Mouse (Mus musculus): ENCODE results near the gene Surf6. TPM values are rescaled to one million over a fixed set of nuclear protein-coding genes. Genes with fewer than 3 reads are reported as not detected.
"Not testable (repeated sequence)": the region's sequence is repeated elsewhere in the genome, so short reads cannot be mapped to it uniquely, and the experiment has no call there.

The Surf6 gene
- total RNA-seq, 2 experiments from 2014 or later, result 15.7 to 17.6 TPM

DNA sequence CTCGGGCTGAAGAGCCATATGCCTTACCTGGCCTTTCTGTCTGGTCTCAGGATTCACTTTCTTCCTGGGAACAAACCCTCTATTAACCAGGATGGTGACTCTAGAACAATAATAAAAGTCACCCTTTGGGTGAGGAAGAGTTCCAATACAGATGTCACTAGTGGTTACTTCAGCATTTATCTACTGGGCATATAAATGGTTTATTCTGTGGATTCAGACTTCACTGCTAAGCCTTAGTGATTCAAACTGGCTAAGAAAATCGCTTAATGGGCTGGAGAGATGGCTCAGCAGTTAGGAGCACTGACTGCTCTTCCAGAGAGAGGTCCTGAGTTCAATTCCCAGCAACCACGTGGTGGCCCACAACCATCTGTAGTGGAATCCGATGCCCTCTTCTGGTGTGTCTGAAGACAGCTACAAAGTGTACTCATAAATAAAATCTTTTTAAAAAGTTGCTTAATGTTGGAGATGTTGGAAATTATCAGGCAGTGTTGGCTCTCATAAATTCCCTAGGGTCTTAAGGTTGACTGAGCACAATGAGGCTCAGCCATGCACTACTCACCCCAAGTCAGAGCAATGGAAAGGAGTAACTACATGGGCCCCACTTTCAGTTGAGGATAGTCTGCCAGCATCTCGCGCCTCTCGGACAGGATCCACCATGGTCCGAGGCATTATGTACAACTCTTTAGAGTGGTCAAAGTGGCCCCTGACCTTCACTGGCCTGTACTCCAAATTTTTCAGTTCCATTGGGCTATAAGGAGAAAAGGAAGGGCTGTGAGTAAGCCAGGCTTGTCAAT is 11.7 kb upstream of the Surf6 start:
- DNase-seq (ENCODE audit: low spot score in 2 of 2), result no peak

DNA sequence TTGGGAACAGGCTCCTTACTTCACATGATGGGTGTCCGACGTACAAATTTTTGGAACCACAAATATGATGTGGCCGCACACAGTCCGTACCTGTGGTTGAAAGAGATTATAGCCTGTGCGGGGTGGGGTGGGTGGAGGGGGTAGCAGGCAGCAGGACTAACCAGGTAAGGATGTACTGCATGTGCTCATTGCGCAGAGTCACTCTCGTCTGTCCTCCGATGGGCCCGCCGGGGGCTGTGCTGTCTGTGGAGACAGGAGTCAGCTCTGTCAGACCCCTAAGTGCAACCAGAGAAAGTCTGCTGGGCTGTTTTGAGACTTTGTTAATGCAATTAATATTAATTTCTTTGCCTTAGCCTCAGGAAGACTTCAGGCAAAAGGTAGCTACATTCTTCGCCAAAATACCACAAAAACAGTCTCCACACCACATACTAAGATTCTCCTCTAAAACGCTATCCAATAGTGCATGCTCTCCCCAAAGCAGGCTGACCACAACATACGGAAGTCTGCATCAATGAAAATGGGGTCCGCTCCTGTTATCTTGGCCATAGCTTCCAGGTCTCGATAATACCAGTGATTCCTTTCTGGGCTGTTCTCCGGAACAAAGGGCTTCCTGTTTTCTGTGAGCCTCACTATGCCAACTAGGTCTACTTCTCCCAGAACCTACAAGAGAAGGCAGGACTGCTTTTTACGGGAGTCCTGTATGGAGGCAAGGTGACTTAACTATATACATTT is 10.9 kb upstream of the Surf6 start:
- DNase-seq (ENCODE audit: low spot score in 2 of 2), result no peak

GRCm38 (mm10) chr2:26912253-26912770 is 9.6 kb upstream of the Surf6 start:
- DNase-seq (ENCODE audit: low spot score in 2 of 2), result no peak

DNA sequence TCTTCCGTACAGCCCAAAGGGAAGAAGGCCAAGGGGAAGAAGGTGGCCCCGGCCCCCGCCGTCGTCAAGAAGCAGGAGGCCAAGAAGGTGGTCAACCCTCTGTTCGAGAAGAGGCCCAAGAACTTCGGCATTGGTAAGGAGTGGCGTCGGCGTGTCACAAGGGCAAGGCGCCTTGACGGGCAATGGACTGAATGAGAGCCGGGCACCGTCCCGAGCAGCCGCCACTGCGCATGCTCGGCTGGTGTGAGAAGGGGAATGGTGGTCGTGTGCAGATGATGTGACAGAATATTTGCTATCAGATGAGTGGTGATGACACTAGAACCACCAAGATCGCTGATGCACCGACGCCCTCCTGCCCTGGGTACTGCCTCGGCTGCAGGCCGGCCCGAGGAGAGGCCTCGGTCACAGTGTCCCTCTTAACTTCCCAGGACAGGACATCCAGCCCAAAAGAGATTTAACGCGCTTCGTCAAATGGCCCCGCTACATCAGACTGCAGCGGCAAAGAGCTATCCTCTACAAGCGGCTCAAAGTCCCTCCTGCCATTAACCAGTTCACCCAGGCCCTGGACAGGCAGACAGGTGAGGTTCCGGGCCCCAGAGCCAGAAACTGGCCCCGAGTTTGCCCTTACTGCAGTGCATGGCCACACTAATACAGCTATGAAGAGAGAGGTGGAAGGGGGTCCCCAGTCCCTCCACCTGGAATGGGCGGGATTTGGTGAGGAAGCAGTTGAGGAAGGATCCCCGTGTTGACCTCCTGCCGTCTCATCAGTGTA is 8.5 kb upstream of the Surf6 start:
- DNase-seq (ENCODE audit: low spot score in 2 of 2), result peak in 1 of 2 experiments; percentile 73

DNA sequence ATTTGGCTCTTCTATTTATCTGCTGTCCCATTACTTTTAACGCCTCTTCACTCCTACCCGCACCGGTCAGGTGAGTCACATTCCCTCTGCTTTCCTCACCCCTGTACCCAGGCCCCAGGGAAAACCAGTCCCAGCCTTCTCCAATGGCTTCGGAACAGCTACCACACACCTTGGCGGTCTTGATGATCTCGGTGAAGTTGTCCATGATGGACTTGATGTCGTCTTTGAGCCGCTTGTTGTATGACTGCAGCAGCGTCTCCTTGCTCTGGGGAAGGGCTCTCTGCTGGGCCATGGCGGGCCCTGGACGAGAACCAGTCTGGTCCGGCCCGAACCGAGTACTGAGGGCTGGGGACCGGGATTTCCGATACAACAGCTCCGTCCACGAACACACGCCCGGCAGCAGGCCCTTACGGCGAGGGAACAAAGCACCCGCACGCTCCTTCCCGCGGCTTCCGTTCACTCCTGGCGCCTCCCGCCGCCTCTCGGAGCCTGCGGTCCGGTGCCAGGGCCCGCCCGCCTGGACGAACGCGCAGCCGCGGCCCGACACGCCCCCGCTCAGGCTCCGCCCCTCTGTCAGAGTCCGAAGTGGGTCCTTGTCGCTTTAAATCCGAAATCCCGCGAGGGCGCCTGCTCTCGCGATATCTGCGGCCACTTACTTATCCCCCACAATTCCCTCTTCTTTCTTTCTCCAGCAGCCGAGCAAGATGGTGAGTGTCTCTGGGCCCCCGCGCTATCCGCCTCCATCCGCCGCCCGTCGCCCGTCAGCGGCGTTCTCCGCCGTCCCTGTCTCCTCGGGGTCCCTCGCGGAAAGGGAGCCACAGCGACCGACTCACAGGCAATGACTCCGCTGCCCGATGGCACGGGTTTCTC is 7.7 kb upstream of the Surf6 start, which contains the start of the genes Med22 and Rpl7a:
Gene Med22 (minus strand): TSS at position 554 of the 870 bp plus-strand sequence.
Gene Rpl7a (plus strand): TSS at position 641 of the 870 bp plus-strand sequence.
- peak; percentile 100 for DNase-seq (ENCODE audit: low spot score in 2 of 2)

DNA sequence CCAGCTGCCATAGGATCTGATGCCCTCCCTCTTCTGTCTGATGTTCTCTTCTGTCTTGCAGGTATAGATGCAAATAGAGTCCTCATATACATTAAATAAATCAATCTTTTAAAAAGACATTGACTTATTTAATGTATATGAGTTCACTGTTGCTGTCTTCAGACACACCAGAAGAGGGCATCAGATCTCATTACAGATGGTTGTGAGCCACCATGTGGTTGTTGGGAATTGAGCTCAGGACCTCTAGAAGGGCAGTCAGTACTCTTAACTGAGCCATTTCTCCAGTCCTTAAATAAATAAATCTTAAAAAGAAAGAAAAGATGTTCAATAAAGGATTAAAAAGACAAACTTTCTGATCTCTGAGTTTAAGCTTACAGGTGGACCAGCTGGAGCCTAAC is 6.7 kb upstream of the Surf6 start:
- no peak for DNase-seq (ENCODE audit: low spot score in 2 of 2)

DNA sequence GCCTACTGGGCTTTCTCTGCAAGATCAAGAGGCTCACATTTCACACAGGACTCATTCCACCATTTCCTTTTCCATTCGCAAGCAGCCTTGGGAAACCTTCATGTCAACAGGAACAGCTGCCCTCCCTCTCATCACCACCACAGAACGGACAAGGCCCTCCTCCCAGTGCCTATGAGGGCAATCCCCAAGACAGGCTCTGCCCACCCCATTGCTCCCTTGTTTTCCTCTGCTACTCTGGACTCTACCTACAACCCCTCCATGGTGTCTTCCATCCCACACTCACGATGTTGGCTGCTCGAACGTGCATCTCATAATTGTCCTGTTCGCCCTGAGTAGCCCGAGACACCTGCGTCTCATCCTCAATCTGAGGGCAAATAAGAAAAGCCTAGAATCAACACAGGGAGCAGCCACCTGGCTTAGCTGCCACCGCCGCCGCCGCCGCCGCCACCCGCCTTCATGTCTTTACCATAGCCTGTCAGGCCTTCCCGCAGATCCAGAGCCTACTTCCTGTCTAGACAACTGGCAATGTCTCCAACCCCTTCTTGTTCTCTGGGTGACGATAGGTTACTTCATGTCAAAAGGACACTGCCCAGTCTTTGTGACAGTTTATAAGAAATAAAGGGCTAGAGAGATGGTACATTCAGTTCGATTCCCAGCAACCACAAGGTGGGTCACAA is 6.2 kb upstream of the Surf6 start:
- DNase-seq (ENCODE audit: low spot score in 2 of 2), result no peak

- peak in 1 of 2 experiments; percentile 54 for DNase-seq (ENCODE audit: low spot score in 2 of 2)
Measured at GRCm38 (mm10) chr2:26907109-26907508, 4.4 kb upstream of the Surf6 start.

DNA sequence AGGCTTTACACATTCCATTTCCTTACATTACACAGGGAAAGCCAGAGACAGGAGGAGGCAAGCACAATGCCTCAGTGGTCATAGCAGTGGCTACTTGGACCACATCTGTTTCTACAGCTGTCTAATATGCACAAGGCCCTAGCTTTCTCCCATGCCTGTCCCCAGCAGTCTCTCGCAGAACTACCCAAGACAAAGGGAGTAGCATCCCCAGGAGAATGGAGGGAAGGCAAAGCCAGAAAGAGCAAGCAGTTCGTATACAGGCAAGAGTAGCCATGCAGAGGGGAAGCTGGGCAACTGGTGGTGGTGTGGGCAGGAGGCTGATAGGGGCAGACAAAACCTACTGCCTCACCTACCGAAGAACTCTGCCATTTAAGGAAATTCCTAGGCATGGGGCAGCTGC is 3.8 kb upstream of the Surf6 start:
- no peak for DNase-seq (ENCODE audit: low spot score in 2 of 2)

- no peak for DNase-seq (ENCODE audit: low spot score in 2 of 2)
Measured at GRCm38 (mm10) chr2:26905936-26906335, 3.3 kb upstream of the Surf6 start.

- DNase-seq (ENCODE audit: low spot score in 2 of 2), result no peak
Measured at GRCm38 (mm10) chr2:26903311-26903710, 632 bp upstream of the Surf6 start.

DNA sequence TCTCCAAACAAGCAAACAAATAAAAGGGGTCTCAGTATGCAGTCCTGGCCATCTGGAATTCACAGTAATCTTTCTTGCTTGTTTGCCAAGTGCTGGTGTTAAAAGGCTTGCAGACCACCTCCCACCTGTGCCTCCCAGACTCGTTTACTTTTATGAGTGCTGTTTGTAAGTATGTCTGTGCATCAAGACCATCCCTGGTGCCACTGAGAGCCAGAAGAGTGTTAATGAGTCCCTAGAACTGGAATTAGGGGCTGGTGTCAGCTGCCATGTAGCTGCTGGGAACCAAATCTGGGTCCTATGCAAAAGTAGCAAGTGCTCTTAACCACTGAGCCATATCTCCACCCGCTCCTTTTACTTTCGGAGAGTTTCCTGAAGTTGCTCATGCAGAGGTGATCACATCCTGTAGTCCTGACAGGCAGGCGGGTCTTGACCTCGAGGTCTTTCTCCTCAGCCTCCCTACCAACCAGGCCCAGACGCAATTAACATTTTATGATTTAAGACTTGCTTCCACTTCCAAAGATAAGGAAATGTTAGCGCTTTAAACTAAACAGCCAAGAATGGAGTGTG is 762 bp downstream of the Surf6 start:
- DNase-seq (ENCODE audit: low spot score in 2 of 2), result no peak

- DNase-seq (ENCODE audit: low spot score in 2 of 2), result no peak
Measured at GRCm38 (mm10) chr2:26900731-26901130, 1.9 kb downstream of the Surf6 start.

GRCm38 (mm10) chr2:26895898-26896297 is 6.8 kb downstream of the Surf6 start:
- DNase-seq (ENCODE audit: low spot score in 2 of 2), result no peak

DNA sequence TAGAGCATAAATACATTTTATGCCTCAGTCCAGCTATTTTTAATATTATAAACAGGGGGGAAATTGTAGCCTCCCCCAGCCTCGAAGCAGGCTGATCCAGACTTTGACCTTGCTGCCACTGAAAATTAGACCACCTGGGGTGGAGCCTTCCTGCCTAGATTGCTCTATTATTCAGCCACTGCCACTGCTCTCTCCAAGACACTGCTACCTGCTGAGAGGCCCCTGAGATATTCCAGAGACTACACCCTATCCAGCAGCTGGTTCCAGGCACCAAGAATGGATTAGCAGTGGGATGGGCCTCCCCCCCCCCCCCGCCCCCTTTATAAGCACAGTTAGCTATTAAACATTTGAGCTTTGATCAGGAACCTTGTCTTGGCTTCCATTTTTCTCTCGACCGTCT is 16.5 kb downstream of the Surf6 start:
- not testable (repeated sequence) for DNase-seq (ENCODE audit: low spot score in 2 of 2)

GRCm38 (mm10) chr2:26885541-26885940 is 17.1 kb downstream of the Surf6 start:
- DNase-seq (ENCODE audit: low spot score in 2 of 2), result not testable (repeated sequence)

DNA sequence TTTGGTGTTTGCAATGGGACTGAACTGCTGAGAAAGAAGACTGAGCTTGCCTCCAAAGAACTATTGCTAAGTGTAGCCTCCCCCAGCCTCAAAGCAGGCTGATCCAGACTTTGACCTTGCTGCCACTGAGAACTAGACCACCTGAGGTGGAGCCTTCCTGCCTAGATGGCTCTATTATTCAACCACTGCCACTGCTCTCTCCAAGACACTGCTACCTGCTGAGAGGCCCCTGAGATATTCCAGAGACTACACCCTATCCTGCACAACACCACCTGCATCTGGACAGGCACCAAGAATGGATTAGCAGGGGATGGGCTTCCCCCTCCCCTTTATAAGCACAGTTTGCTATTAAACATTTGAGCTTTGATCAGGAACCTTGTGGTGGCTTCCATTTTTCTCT is 24.1 kb downstream of the Surf6 start:
- DNase-seq (ENCODE audit: low spot score in 2 of 2), result no peak

GRCm38 (mm10) chr2:26870666-26871065 is 32.0 kb downstream of the Surf6 start:
- no peak for DNase-seq (ENCODE audit: low spot score in 2 of 2)

DNA sequence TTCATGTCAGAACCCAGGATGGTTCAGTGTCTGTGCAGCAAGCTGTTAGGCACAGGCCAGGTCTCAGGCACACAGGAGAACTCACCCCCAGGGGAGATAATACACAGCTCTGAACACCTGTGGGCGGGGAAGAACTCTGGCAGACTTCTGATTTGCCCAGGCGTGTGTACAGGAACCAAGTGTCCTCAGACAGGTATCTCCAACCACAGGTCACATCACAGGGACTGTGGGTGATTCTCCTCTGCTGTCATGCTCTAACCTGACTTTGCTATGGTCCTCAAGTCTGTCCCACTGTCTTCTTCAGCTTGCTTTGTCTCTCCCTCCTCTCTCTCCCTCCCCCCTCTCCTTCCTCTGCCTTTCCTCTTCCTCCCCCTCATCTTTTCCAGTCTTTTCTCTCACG is 37.8 kb downstream of the Surf6 start, which contains the start of gene Abo:
Gene Abo (minus strand): TSS at position 101 of the 400 bp plus-strand sequence.
- no peak for DNase-seq (ENCODE audit: low spot score in 2 of 2)
